Mouse (Mus musculus) kidney, adult 2 months (tissue): ENCODE results near the gene Itga6.

ENCODE experiments used
- CTCF ChIP-seq: fragments of 200-500 bp; conservative IDR thresholded peaks from 2 replicates; pipeline ENCODE4 v1.5.1; 2011; ENCODE audit warnings: low read depth, mild to moderate bottlenecking, control low read depth, low read length, moderate library complexity, mixed read lengths; ENCODE audit not compliant: insufficient read depth, insufficient read length
- POLR2A ChIP-seq: fragments of 200-500 bp; IDR thresholded peaks from one replicate; pipeline ENCODE4 v1.6.1; 2011; ENCODE audit warnings: low read depth, low read length, control low read depth

- TF ChIP-seq POLR2A (peak; percentile 38), CTCF (0 out of 2 replicates have a peak, but pooled peaks have one; percentile 4)
Measured at GRCm38 (mm10) chr2:71872801-71873443, 127.5 kb downstream of the Itga6 start, which contains the start of gene Pdk1.
